16 mouse cellular contexts compared by ENCODE assay signal in the genomic region with DNA sequence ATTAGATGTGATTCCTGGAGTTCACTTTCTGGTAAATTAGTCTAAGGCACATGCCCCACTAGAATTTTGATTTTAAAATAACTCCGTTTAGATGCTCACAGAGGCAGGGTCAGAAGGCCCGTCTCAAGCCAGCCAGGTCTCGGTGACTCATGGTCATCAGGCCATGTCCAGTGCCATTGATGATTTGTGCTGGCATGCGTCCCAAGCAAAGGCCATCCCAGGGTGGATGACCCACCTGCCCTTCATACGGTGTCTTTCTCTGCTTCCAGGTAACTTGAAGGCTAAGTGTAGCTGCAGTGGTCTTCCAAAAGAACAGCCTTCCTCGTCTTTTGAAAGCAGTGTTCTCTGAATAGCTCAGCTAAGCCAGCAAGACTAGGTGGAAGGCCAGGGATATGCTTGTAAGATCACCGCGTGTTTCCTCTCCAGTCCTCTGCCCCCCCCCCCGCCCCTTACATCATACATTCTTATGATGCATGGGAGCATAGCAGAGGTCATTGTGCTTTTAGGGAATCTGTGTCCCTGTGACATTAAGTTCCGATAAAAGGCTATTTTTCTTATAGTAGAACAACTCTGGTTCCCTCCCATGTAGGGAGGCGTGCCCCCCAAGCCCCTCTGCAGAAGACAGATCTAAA.
DNase-seq lines count a peak whose midpoint lies in the region; ATAC-seq and TF ChIP-seq lines count a peak whose summit lies in the region.
"Had no signal": no experiment of that assay in that cellular context is flagged by ENCODE, and none has a peak within 500 bp of the region (broad histone marks: within the 10 kb centered on the region; RNA-seq: fewer than 3 reads in every experiment).

No protein-coding gene starts in this region.

- H3K9me3 ChIP-seq in hindbrain, embryonic 14.5 days (ENCODE audit: control insufficient read depth, low read length) = peaks cover 6% of the 10 kb centered on the region; the same call in 1 of the 2 replicates
- peaks cover 10% of the 10 kb centered on the region; the same call in 1 of the 2 replicates for H3K9me3 ChIP-seq in hindbrain, embryonic 10.5 days
- H3K9me3 ChIP-seq in neural tube, embryonic 13.5 days = peaks cover 9% of the 10 kb centered on the region
- H3K9me3 ChIP-seq in intestine, postnatal 0 days (ENCODE audit: control insufficient read depth) = peaks cover 5% of the 10 kb centered on the region; the same call in 1 of the 2 replicates
- H3K9me3 ChIP-seq: G1E had no signal

- 0 out of 2 replicates have a peak overlapping the region, but pooled peaks have one; percentile 5 for H3K27ac ChIP-seq in hindbrain, embryonic 14.5 days
- no peak overlapping the region for H3K27ac ChIP-seq in hindbrain, embryonic 10.5 days
- H3K27ac ChIP-seq in neural tube, embryonic 13.5 days (replicated peaks) = peak overlapping the region; percentile 38; the same call in 1 of the 2 replicates
- no peak overlapping the region for H3K27ac ChIP-seq in intestine, postnatal 0 days (ENCODE audit: low read depth, low read length)
- H3K27ac ChIP-seq: liver, embryonic 14.5 days had no signal

- H3K4me1 ChIP-seq in hindbrain, embryonic 14.5 days (replicated peaks; ENCODE audit: control insufficient read depth, insufficient read depth, low read length) = peaks cover 15% of the 10 kb centered on the region; the same call in 1 of the 2 replicates
- peaks cover 61% of the 10 kb centered on the region for H3K4me1 ChIP-seq in hindbrain, embryonic 10.5 days (replicated peaks)
- peaks cover 44% of the 10 kb centered on the region for H3K4me1 ChIP-seq in neural tube, embryonic 13.5 days (replicated peaks)
- H3K4me1 ChIP-seq in intestine, postnatal 0 days (replicated peaks; ENCODE audit: control insufficient read depth, insufficient read depth, low read length) = no peaks in the 10 kb centered on the region

- H3K4me3 ChIP-seq in hindbrain, embryonic 14.5 days (replicated peaks; ENCODE audit: low read length) = no peak overlapping the region
- no peak overlapping the region for H3K4me3 ChIP-seq in hindbrain, embryonic 10.5 days
- no peak overlapping the region for H3K4me3 ChIP-seq in neural tube, embryonic 13.5 days
- H3K4me3 ChIP-seq in intestine, postnatal 0 days (ENCODE audit: low read depth, low read length) = no peak overlapping the region
- H3K4me3 ChIP-seq: limb, embryonic 10.5 days had no signal

- ATAC-seq in hindbrain, embryonic 14.5 days (ENCODE audit: low FRiP score) = no peak; the same call in 1 of the 2 replicates
- no peak for ATAC-seq in neural tube, embryonic 13.5 days (ENCODE audit: low read depth)
- ATAC-seq in intestine, postnatal 0 days = no peak

- no peak for TF ChIP-seq CTCF in intestine, postnatal 0 days (IDR thresholded peaks at IDR 0.05; ENCODE audit: low read depth)

- no peaks in the 10 kb centered on the region for H3K36me3 ChIP-seq in hindbrain, embryonic 14.5 days (replicated peaks; ENCODE audit: control insufficient read depth, insufficient read depth)
- H3K36me3 ChIP-seq in hindbrain, embryonic 10.5 days = no peaks in the 10 kb centered on the region
- no peaks in the 10 kb centered on the region for H3K36me3 ChIP-seq in neural tube, embryonic 13.5 days
- H3K36me3 ChIP-seq in intestine, postnatal 0 days (ENCODE audit: control insufficient read depth, insufficient read depth) = no peaks in the 10 kb centered on the region
- H3K36me3 ChIP-seq: G1E had no signal

- H3K27me3 ChIP-seq in hindbrain, embryonic 14.5 days (ENCODE audit: control insufficient read depth, insufficient read depth, low read length) = no peaks in the 10 kb centered on the region
- H3K27me3 ChIP-seq in hindbrain, embryonic 10.5 days (ENCODE audit: insufficient read depth, poor library complexity, severe bottlenecking) = no peaks in the 10 kb centered on the region
- no peaks in the 10 kb centered on the region for H3K27me3 ChIP-seq in neural tube, embryonic 13.5 days
- H3K27me3 ChIP-seq in intestine, postnatal 0 days (replicated peaks; ENCODE audit: control insufficient read depth, insufficient read depth, low read length) = no peaks in the 10 kb centered on the region

- peak; percentile 28 to 35 for DNase-seq in cerebellum, postnatal 36 days
- no peak for DNase-seq in cerebellum, postnatal 4 days (ENCODE audit: low spot score in 2 of 2)
- no peak for DNase-seq in hindbrain, embryonic 14.5 days (ENCODE audit: low spot score)
- DNase-seq in hindbrain, embryonic 10.5 days (ENCODE audit: low spot score) = no peak
- DNase-seq in neural tube, embryonic 10.5 days (ENCODE audit: extremely low spot score, low spot score) = no peak
- DNase-seq in ovary, postnatal 36 days (ENCODE audit: low spot score) = no peak
- DNase-seq: kidney, adult 8-10 months; layer of hippocampus, postnatal 36 days; lung, postnatal 14 days; right cerebral cortex, postnatal 25 days; thymus, postnatal 14 days had no signal

- WGBS in hindbrain, embryonic 14.5 days = 70% methylated on average over 11 of the region's 11 CpGs
- 78% methylated on average over 11 of the region's 11 CpGs for WGBS in hindbrain, embryonic 10.5 days
- WGBS in neural tube, embryonic 13.5 days = 82% methylated on average over 11 of the region's 11 CpGs
- WGBS in intestine, postnatal 0 days = 80% methylated on average over 11 of the region's 11 CpGs

- H3K4me2 ChIP-seq in hindbrain, embryonic 14.5 days (replicated peaks) = no peak overlapping the region
- H3K4me2 ChIP-seq in neural tube, embryonic 13.5 days = no peak overlapping the region
- H3K4me2 ChIP-seq in intestine, postnatal 0 days (replicated peaks; ENCODE audit: low read depth) = no peak overlapping the region

- 0 out of 2 replicates have a peak overlapping the region, but pooled peaks have one; percentile 28 for H3K9ac ChIP-seq in hindbrain, embryonic 14.5 days
- H3K9ac ChIP-seq in neural tube, embryonic 13.5 days = no peak overlapping the region
- H3K9ac ChIP-seq in intestine, postnatal 0 days (ENCODE audit: low read depth, low read length) = no peak overlapping the region
- H3K9ac ChIP-seq: liver, embryonic 14.5 days had no signal

Comparison
In these comparisons a context has a peak if more than half of its experiments do, and no peak if none do; other contexts are left out.
1. DNase-seq: peak in cerebellum, postnatal 36 days (2 of 2); none in cerebellum, postnatal 4 days (0 of 2), hindbrain, embryonic 14.5 days (single experiment), hindbrain, embryonic 10.5 days (single experiment), neural tube, embryonic 10.5 days (single experiment) and ovary, postnatal 36 days (single experiment).
2. H3K27ac ChIP-seq: peak in hindbrain, embryonic 14.5 days (single experiment) and neural tube, embryonic 13.5 days (single experiment); none in hindbrain, embryonic 10.5 days (single experiment) and intestine, postnatal 0 days (single experiment).